Mouse (Mus musculus) ES-E14 (cell line): Measurements from ENCODE around the gene Apol8.

Source experiments
- CHD2 ChIP-seq: IDR thresholded peaks from 2 replicates; pipeline ENCODE4 v1.6.1; 2014; ENCODE audit warnings: mild to moderate bottlenecking, low read depth, low read length, inconsistent platforms
- HCFC1 ChIP-seq: IDR thresholded peaks from 2 replicates; pipeline ENCODE4 v1.6.1; 2012; ENCODE audit warnings: low read length, inconsistent platforms, borderline replicate concordance; ENCODE audit not compliant: insufficient read depth
- MAFK ChIP-seq: IDR thresholded peaks from 2 replicates; pipeline ENCODE4 v1.6.1; 2014; ENCODE audit warnings: mild to moderate bottlenecking, low read depth, low read length, inconsistent platforms; ENCODE audit not compliant: insufficient read depth
- ZC3H11A ChIP-seq: IDR thresholded peaks from 2 replicates; pipeline ENCODE4 v1.6.1; 2012; ENCODE audit warnings: low read depth, mild to moderate bottlenecking, inconsistent platforms, low read length, borderline replicate concordance
- ZNF384 ChIP-seq: IDR thresholded peaks from 2 replicates; pipeline ENCODE4 v1.6.1; 2012; ENCODE audit warnings: low read depth, low read length, inconsistent platforms

DNA sequence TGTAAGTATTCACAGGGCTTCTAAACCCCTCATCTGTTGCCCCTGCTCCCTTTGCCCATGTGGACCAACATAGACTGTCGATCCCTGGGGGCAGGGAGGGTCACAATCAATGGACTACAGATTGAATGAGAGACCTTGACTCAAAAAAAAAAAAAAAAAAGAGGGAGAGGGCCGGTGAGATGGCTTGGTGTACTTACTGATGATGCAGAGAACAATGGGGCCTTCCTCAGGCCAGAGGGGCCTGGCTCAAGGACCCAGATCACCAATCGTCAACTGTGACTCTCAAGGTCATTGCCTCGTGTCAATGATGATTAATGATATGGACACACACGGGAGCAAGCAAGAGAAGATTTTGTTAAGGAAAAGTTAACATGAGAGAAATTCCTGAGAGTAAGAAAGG lies 12.2 kb downstream of the Apol8 start:
- no peak for TF ChIP-seq HCFC1
- TF ChIP-seq ZNF384 = peak; percentile 61
- TF ChIP-seq MAFK = no peak
- TF ChIP-seq CHD2 = no peak
- TF ChIP-seq ZC3H11A = no peak
